Mouse (Mus musculus): ENCODE results near the gene Sycp2l. TPM values are rescaled to one million over a fixed set of nuclear protein-coding genes. Genes with fewer than 3 reads are reported as not detected.

Gene Sycp2l
- polyA plus RNA-seq, 1 experiment, result not detected

GRCm38 (mm10) chr13:41119152-41119945, 5.2 kb downstream of the Sycp2l start:
- no peak overlapping the region for H3K27ac ChIP-seq (ENCODE audit: insufficient read depth, low read depth, low read length)
- H3K36me3 ChIP-seq (ENCODE audit: control insufficient read depth, insufficient read depth, low read length), result no peaks in the 10 kb centered on the region
- 36% methylated on average over 9 of the region's 9 CpGs for WGBS
- no peak for TF ChIP-seq POLR2A (IDR thresholded peaks at IDR 0.05; ENCODE audit: low read depth, low read length)
- no peak for TF ChIP-seq CTCF (IDR thresholded peaks at IDR 0.05; ENCODE audit: extremely low read depth, insufficient read length, insufficient replicate concordance, low read depth, low read length)
- H3K4me3 ChIP-seq (ENCODE audit: low read depth, low read length), result no peak overlapping the region
- H3K4me1 ChIP-seq (ENCODE audit: control insufficient read depth, insufficient read depth, insufficient read length, low read length), result no peaks in the 10 kb centered on the region
- 0 out of 2 replicates have a peak, but pooled peaks cover 1% of the 10 kb centered on the region for H3K27me3 ChIP-seq (ENCODE audit: control insufficient read depth, insufficient read depth, low read length)

GRCm38 (mm10) chr13:41123666-41124225, 9.6 kb downstream of the Sycp2l start:
- WGBS, result 94% methylated on average over 6 of the region's 6 CpGs
- H3K27ac ChIP-seq (ENCODE audit: insufficient read depth, low read depth, low read length), result no peak overlapping the region
- H3K27me3 ChIP-seq (ENCODE audit: control insufficient read depth, insufficient read depth, low read length), result no peaks in the 10 kb centered on the region
- TF ChIP-seq POLR2A (IDR thresholded peaks at IDR 0.05; ENCODE audit: low read depth, low read length) (no peak), CTCF (IDR thresholded peaks at IDR 0.05; ENCODE audit: extremely low read depth, insufficient read length, insufficient replicate concordance, low read depth, low read length) (no peak)
- no peak overlapping the region for H3K4me3 ChIP-seq (ENCODE audit: low read depth, low read length)
- no peaks in the 10 kb centered on the region for H3K4me1 ChIP-seq (ENCODE audit: control insufficient read depth, insufficient read depth, insufficient read length, low read length)
- no peaks in the 10 kb centered on the region for H3K36me3 ChIP-seq (ENCODE audit: control insufficient read depth, insufficient read depth, low read length)

- Histone ChIP-seq H3K4me3 (ENCODE audit: low read depth, low read length) (no peak overlapping the region), H3K27me3 (ENCODE audit: control insufficient read depth, insufficient read depth, low read length) (no peaks in the 10 kb centered on the region)
- WGBS, result 69% methylated on average over 8 of the region's 8 CpGs
Measured at GRCm38 (mm10) chr13:41128326-41128725, 14.2 kb downstream of the Sycp2l start.

GRCm38 (mm10) chr13:41129061-41129460, 15.0 kb downstream of the Sycp2l start:
- Histone ChIP-seq H3K4me1 (ENCODE audit: control insufficient read depth, insufficient read depth, insufficient read length, low read length) (no peaks in the 10 kb centered on the region), H3K4me3 (ENCODE audit: low read depth, low read length) (no peak overlapping the region), H3K27ac (ENCODE audit: insufficient read depth, low read depth, low read length) (no peak overlapping the region), H3K36me3 (ENCODE audit: control insufficient read depth, insufficient read depth, low read length) (no peaks in the 10 kb centered on the region), H3K27me3 (ENCODE audit: control insufficient read depth, insufficient read depth, low read length) (no peaks in the 10 kb centered on the region)
- 85% methylated on average over 8 of the region's 8 CpGs for WGBS
- no peak for TF ChIP-seq CTCF (IDR thresholded peaks at IDR 0.05; ENCODE audit: extremely low read depth, insufficient read length, insufficient replicate concordance, low read depth, low read length)
- no peak for TF ChIP-seq POLR2A (IDR thresholded peaks at IDR 0.05; ENCODE audit: low read depth, low read length)

More at GRCm38 (mm10) chr13:41128326-41128725, 14.2 kb downstream of the Sycp2l start:
- no peaks in the 10 kb centered on the region for H3K4me1 ChIP-seq (ENCODE audit: control insufficient read depth, insufficient read depth, insufficient read length, low read length)
- no peaks in the 10 kb centered on the region for H3K36me3 ChIP-seq (ENCODE audit: control insufficient read depth, insufficient read depth, low read length)
- TF ChIP-seq CTCF (IDR thresholded peaks at IDR 0.05; ENCODE audit: extremely low read depth, insufficient read length, insufficient replicate concordance, low read depth, low read length) (no peak), POLR2A (IDR thresholded peaks at IDR 0.05; ENCODE audit: low read depth, low read length) (no peak)
- no peak overlapping the region for H3K27ac ChIP-seq (ENCODE audit: insufficient read depth, low read depth, low read length)

GRCm38 (mm10) chr13:41134901-41135300, 20.8 kb downstream of the Sycp2l start:
- no peaks in the 10 kb centered on the region for H3K4me1 ChIP-seq (ENCODE audit: control insufficient read depth, insufficient read depth, insufficient read length, low read length)
- H3K36me3 ChIP-seq (ENCODE audit: control insufficient read depth, insufficient read depth, low read length), result no peaks in the 10 kb centered on the region
- no peak overlapping the region for H3K4me3 ChIP-seq (ENCODE audit: low read depth, low read length)
- no peak overlapping the region for H3K27ac ChIP-seq (ENCODE audit: insufficient read depth, low read depth, low read length)
- H3K27me3 ChIP-seq (ENCODE audit: control insufficient read depth, insufficient read depth, low read length), result no peaks in the 10 kb centered on the region
- TF ChIP-seq CTCF (IDR thresholded peaks at IDR 0.05; ENCODE audit: extremely low read depth, insufficient read length, insufficient replicate concordance, low read depth, low read length) (peak; percentile 84; the same call in 1 of the 2 replicates), POLR2A (IDR thresholded peaks at IDR 0.05; ENCODE audit: low read depth, low read length) (no peak)
- WGBS, result 5% methylated on average over 6 of the region's 6 CpGs

- no peak for TF ChIP-seq CTCF (IDR thresholded peaks at IDR 0.05; ENCODE audit: extremely low read depth, insufficient read length, insufficient replicate concordance, low read depth, low read length)
- TF ChIP-seq POLR2A (IDR thresholded peaks at IDR 0.05; ENCODE audit: low read depth, low read length), result no peak
- Histone ChIP-seq H3K27me3 (ENCODE audit: control insufficient read depth, insufficient read depth, low read length) (no peaks in the 10 kb centered on the region), H3K4me3 (ENCODE audit: low read depth, low read length) (no peak overlapping the region), H3K4me1 (ENCODE audit: control insufficient read depth, insufficient read depth, insufficient read length, low read length) (no peaks in the 10 kb centered on the region), H3K36me3 (ENCODE audit: control insufficient read depth, insufficient read depth, low read length) (no peaks in the 10 kb centered on the region), H3K27ac (ENCODE audit: insufficient read depth, low read depth, low read length) (no peak overlapping the region)
- 72% methylated on average over 6 of the region's 6 CpGs for WGBS
Measured at GRCm38 (mm10) chr13:41145433-41145970, 31.4 kb downstream of the Sycp2l start.

- H3K4me3 ChIP-seq (ENCODE audit: low read depth, low read length), result no peak overlapping the region
- no peaks in the 10 kb centered on the region for H3K4me1 ChIP-seq (ENCODE audit: control insufficient read depth, insufficient read depth, insufficient read length, low read length)
- H3K27ac ChIP-seq (ENCODE audit: insufficient read depth, low read depth, low read length), result no peak overlapping the region
- no peaks in the 10 kb centered on the region for H3K36me3 ChIP-seq (ENCODE audit: control insufficient read depth, insufficient read depth, low read length)
- H3K27me3 ChIP-seq (ENCODE audit: control insufficient read depth, insufficient read depth, low read length), result no peaks in the 10 kb centered on the region
- WGBS, result 68% methylated on average over 10 of the region's 10 CpGs
- TF ChIP-seq POLR2A (IDR thresholded peaks at IDR 0.05; ENCODE audit: low read depth, low read length) (no peak), CTCF (IDR thresholded peaks at IDR 0.05; ENCODE audit: extremely low read depth, insufficient read length, insufficient replicate concordance, low read depth, low read length) (peak; percentile 68; the same call in 1 of the 2 replicates)
Measured at GRCm38 (mm10) chr13:41146271-41146670, 32.2 kb downstream of the Sycp2l start.

Data from small intestine, adult 2 months (tissue).